Mouse (Mus musculus) embryonic facial prominence, embryonic 12.5 days (tissue): Measurements from ENCODE around the gene Cops9. TPM values are rescaled to one million over a fixed set of nuclear protein-coding genes. Genes with fewer than 3 reads are reported as not detected.

Source experiments
- ATAC-seq: fragments of 200-750 bp; cut with Nextera tagmentation; 2 replicates; pipeline ENCODE4 v1.8.0; 2017; ENCODE audit not compliant: insufficient number of reproducible peaks, insufficient read depth, low FRiP score, low TSS enrichment
- H3K27ac ChIP-seq: fragments of 300-500 bp; sonication (generic); 2 replicates; pipeline ENCODE4 v1.5.1; 2016; ENCODE audit warnings: mild to moderate bottlenecking
- H3K27me3 ChIP-seq: fragments of 300-500 bp; sonication (generic); 2 replicates; pipeline ENCODE4 v1.6.1; 2016; ENCODE audit warnings: mild to moderate bottlenecking, moderate library complexity
- H3K36me3 ChIP-seq: fragments of 300-500 bp; sonication (generic); 2 replicates; pipeline ENCODE4 v1.6.1; 2016; ENCODE audit warnings: mild to moderate bottlenecking
- H3K4me1 ChIP-seq: fragments of 300-500 bp; sonication (generic); 2 replicates; pipeline ENCODE4 v1.6.1; 2016
- H3K4me2 ChIP-seq: fragments of 300-500 bp; sonication (generic); replicated peaks from 2 replicates; pipeline ENCODE4 v1.6.1; 2016; ENCODE audit warnings: mild to moderate bottlenecking, moderate library complexity
- H3K4me3 ChIP-seq: fragments of 300-500 bp; sonication (generic); 2 replicates; pipeline ENCODE4 v1.5.1; 2016; ENCODE audit warnings: mild to moderate bottlenecking
- H3K9ac ChIP-seq: fragments of 300-500 bp; sonication (generic); 2 replicates; pipeline ENCODE4 v1.6.1; 2016; ENCODE audit warnings: mild to moderate bottlenecking, moderate library complexity
- H3K9me3 ChIP-seq: fragments of 300-500 bp; sonication (generic); 2 replicates; pipeline ENCODE4 v1.6.1; 2016; ENCODE audit warnings: mild to moderate bottlenecking, moderate library complexity
- WGBS: fragments of 180-500 bp; shearing (Covaris S2); methylation state at CpG from one replicate; pipeline ENCODE4 v1.1.7; 2016; 5-methylcytosine and 5-hydroxymethylcytosine counted together
- polyA plus RNA-seq: library from polyadenylated mRNA; unstranded; fragments of >200 nt; fragmentation: Nextera tagmentation; extraction: Ambion mirVana; gene quantifications from 2 replicates; pipeline ENCODE4 v1.2.1, GENCODE M21; 2016

Cops9 gene
- polyA plus RNA-seq, 1 experiment from 2014 or later, result 340 TPM

GRCm38 (mm10) chr1:92632196-92632595 lies 9.6 kb downstream of the Cops9 start:
- Histone ChIP-seq H3K36me3 (peaks cover 15% of the 10 kb centered on the region), H3K4me3 (no peak overlapping the region), H3K4me2 (no peak overlapping the region), H3K27me3 (peaks cover 6% of the 10 kb centered on the region; the same call in 1 of the 2 replicates), H3K9me3 (no peaks in the 10 kb centered on the region), H3K9ac (no peak overlapping the region), H3K4me1 (no peaks in the 10 kb centered on the region), H3K27ac (no peak overlapping the region)
- no peak for ATAC-seq
- 73% methylated on average over 5 of the region's 5 CpGs for WGBS

- no peak for ATAC-seq
- H3K9ac ChIP-seq, result no peak overlapping the region
- no peak overlapping the region for H3K4me2 ChIP-seq
- H3K4me3 ChIP-seq, result no peak overlapping the region
- H3K4me1 ChIP-seq, result no peaks in the 10 kb centered on the region
- peaks cover 6% of the 10 kb centered on the region; the same call in 1 of the 2 replicates for H3K27me3 ChIP-seq
- H3K27ac ChIP-seq, result no peak overlapping the region
- H3K36me3 ChIP-seq, result no peaks in the 10 kb centered on the region
- no peaks in the 10 kb centered on the region for H3K9me3 ChIP-seq
- WGBS, result 70% methylated on average over 4 of the region's 4 CpGs
These were observed 13.6 kb downstream of the Cops9 start for GRCm38 (mm10) chr1:92628227-92628626.

- Histone ChIP-seq H3K9ac (no peak overlapping the region), H3K27ac (no peak overlapping the region), H3K9me3 (no peaks in the 10 kb centered on the region), H3K36me3 (no peaks in the 10 kb centered on the region), H3K27me3 (no peaks in the 10 kb centered on the region; the same call in 1 of the 2 replicates), H3K4me1 (no peaks in the 10 kb centered on the region), H3K4me2 (no peak overlapping the region), H3K4me3 (no peak overlapping the region)
- 65% methylated on average over 4 of the region's 4 CpGs for WGBS
- ATAC-seq, result no peak
These were observed 23.4 kb downstream of the Cops9 start for GRCm38 (mm10) chr1:92618360-92618759.

GRCm38 (mm10) chr1:92617488-92617887 lies 24.3 kb downstream of the Cops9 start, which contains the start of gene Olfr12:
Gene Olfr12 (plus strand): TSS chr1:92617788.
- no peak within 1 kb of the TSS for H3K4me3 ChIP-seq
- 65% methylated on average over 2 of the region's 2 CpGs for WGBS

GRCm38 (mm10) chr1:92616046-92616445 lies 25.7 kb downstream of the Cops9 start:
- ATAC-seq, result no peak
- no peaks in the 10 kb centered on the region for H3K36me3 ChIP-seq
- H3K4me1 ChIP-seq, result no peaks in the 10 kb centered on the region
- no peak overlapping the region for H3K4me2 ChIP-seq
- no peaks in the 10 kb centered on the region for H3K9me3 ChIP-seq
- WGBS, result 80% methylated on average over 1 of the region's 1 CpGs
- no peak overlapping the region for H3K9ac ChIP-seq
- H3K27ac ChIP-seq, result no peak overlapping the region
- no peak overlapping the region for H3K4me3 ChIP-seq
- no peaks in the 10 kb centered on the region; the same call in 1 of the 2 replicates for H3K27me3 ChIP-seq

More at GRCm38 (mm10) chr1:92617488-92617887, 24.3 kb downstream of the Cops9 start, which contains the start of gene Olfr12:
- Histone ChIP-seq H3K4me2 (no peak within 1 kb of the TSS), H3K27ac (no peak within 1 kb of the TSS), H3K9ac (no peak within 1 kb of the TSS), H3K9me3 (no peaks in the 10 kb centered on the region), H3K36me3 (no peaks in the 10 kb centered on the region), H3K27me3 (no peaks in the 10 kb centered on the region; the same call in 1 of the 2 replicates), H3K4me1 (no peaks in the 10 kb centered on the region)
- ATAC-seq, result no peak

GRCm38 (mm10) chr1:92614516-92614915 lies 27.3 kb downstream of the Cops9 start:
- Histone ChIP-seq H3K4me3 (no peak overlapping the region), H3K9me3 (no peaks in the 10 kb centered on the region), H3K4me2 (no peak overlapping the region), H3K4me1 (no peaks in the 10 kb centered on the region), H3K27ac (no peak overlapping the region), H3K27me3 (0 out of 2 replicates have a peak, but pooled peaks cover 2% of the 10 kb centered on the region), H3K36me3 (no peaks in the 10 kb centered on the region), H3K9ac (no peak overlapping the region)
- WGBS, result 7% methylated on average over 1 of the region's 1 CpGs
- no peak for ATAC-seq

GRCm38 (mm10) chr1:92613175-92613574 lies 28.6 kb downstream of the Cops9 start:
- no peaks in the 10 kb centered on the region for H3K9me3 ChIP-seq
- H3K4me1 ChIP-seq, result no peaks in the 10 kb centered on the region
- ATAC-seq, result no peak
- no peak overlapping the region for H3K9ac ChIP-seq
- H3K27me3 ChIP-seq, result peaks cover 9% of the 10 kb centered on the region; the same call in 1 of the 2 replicates
- no peak overlapping the region for H3K4me3 ChIP-seq
- 49% methylated on average over 4 of the region's 4 CpGs for WGBS
- no peak overlapping the region for H3K27ac ChIP-seq
- H3K4me2 ChIP-seq, result no peak overlapping the region
- no peaks in the 10 kb centered on the region for H3K36me3 ChIP-seq

GRCm38 (mm10) chr1:92611008-92611407 lies 30.8 kb downstream of the Cops9 start:
- Histone ChIP-seq H3K36me3 (no peaks in the 10 kb centered on the region), H3K4me2 (no peak overlapping the region), H3K4me1 (no peaks in the 10 kb centered on the region), H3K9ac (no peak overlapping the region), H3K27me3 (peaks cover 9% of the 10 kb centered on the region; the same call in 1 of the 2 replicates), H3K4me3 (no peak overlapping the region), H3K9me3 (no peaks in the 10 kb centered on the region), H3K27ac (no peak overlapping the region)
- no peak for ATAC-seq
- WGBS, result 9% methylated on average over 5 of the region's 5 CpGs

GRCm38 (mm10) chr1:92607711-92608110 lies 34.1 kb downstream of the Cops9 start:
- ATAC-seq, result no peak
- H3K27ac ChIP-seq, result no peak overlapping the region
- H3K9ac ChIP-seq, result no peak overlapping the region
- no peak overlapping the region for H3K4me3 ChIP-seq
- H3K27me3 ChIP-seq, result peaks cover 9% of the 10 kb centered on the region
- no peak overlapping the region for H3K4me2 ChIP-seq
- no peaks in the 10 kb centered on the region for H3K4me1 ChIP-seq
- H3K9me3 ChIP-seq, result no peaks in the 10 kb centered on the region
- 69% methylated on average over 4 of the region's 4 CpGs for WGBS
- H3K36me3 ChIP-seq, result no peaks in the 10 kb centered on the region

- WGBS, result 89% methylated on average over 1 of the region's 1 CpGs
- Histone ChIP-seq H3K4me1 (no peaks in the 10 kb centered on the region), H3K9me3 (no peaks in the 10 kb centered on the region), H3K9ac (no peak within 1 kb of the TSS), H3K36me3 (no peaks in the 10 kb centered on the region), H3K27ac (no peak within 1 kb of the TSS), H3K27me3 (peaks cover 9% of the 10 kb centered on the region), H3K4me3 (no peak within 1 kb of the TSS), H3K4me2 (no peak within 1 kb of the TSS)
- no peak for ATAC-seq
These were observed 36.3 kb downstream of the Cops9 start, which contains the start of gene Olfr1410 for GRCm38 (mm10) chr1:92605482-92605881. Gene Olfr1410 (plus strand): TSS chr1:92605782.

GRCm38 (mm10) chr1:92596019-92596418 lies 45.8 kb downstream of the Cops9 start:
- H3K9me3 ChIP-seq, result no peaks in the 10 kb centered on the region

GRCm38 (mm10) chr1:92594111-92594510 lies 47.7 kb downstream of the Cops9 start, which contains the start of gene Olfr1411:
Gene Olfr1411 (plus strand): TSS chr1:92594411.
- Histone ChIP-seq H3K27ac (no peak within 1 kb of the TSS), H3K4me2 (no peak within 1 kb of the TSS), H3K4me3 (no peak within 1 kb of the TSS), H3K9ac (no peak within 1 kb of the TSS), H3K36me3 (no peaks in the 10 kb centered on the region), H3K9me3 (no peaks in the 10 kb centered on the region), H3K4me1 (no peaks in the 10 kb centered on the region), H3K27me3 (no peaks in the 10 kb centered on the region)
- no peak for ATAC-seq

More at GRCm38 (mm10) chr1:92596019-92596418, 45.8 kb downstream of the Cops9 start:
- 84% methylated on average over 3 of the region's 3 CpGs for WGBS
- no peaks in the 10 kb centered on the region for H3K36me3 ChIP-seq
- H3K4me1 ChIP-seq, result no peaks in the 10 kb centered on the region
- ATAC-seq, result no peak
- no peak overlapping the region for H3K27ac ChIP-seq
- H3K27me3 ChIP-seq, result no peaks in the 10 kb centered on the region
- no peak overlapping the region for H3K4me2 ChIP-seq
- no peak overlapping the region for H3K9ac ChIP-seq
- H3K4me3 ChIP-seq, result no peak overlapping the region
